Mouse (Mus musculus): ENCODE measurements around the gene Snf8. TPM values are rescaled to one million over a fixed set of nuclear protein-coding genes. Genes with fewer than 3 reads are reported as not detected.

The Snf8 gene
- polyA plus RNA-seq, 1 experiment, result 17.0 TPM

GRCm38 (mm10) chr11:96015421-96015820 is 19.3 kb upstream of the Snf8 start:
- Histone ChIP-seq H3K4me1 (ENCODE audit: control insufficient read depth) (peaks cover 6% of the 10 kb centered on the region), H3K4me3 (replicated peaks) (no peak overlapping the region), H3K9me3 (ENCODE audit: control insufficient read depth, low read length) (no peaks in the 10 kb centered on the region), H3K36me3 (ENCODE audit: control insufficient read depth) (no peaks in the 10 kb centered on the region), H3K27me3 (ENCODE audit: control insufficient read depth) (peaks cover 20% of the 10 kb centered on the region)
- TF ChIP-seq GATA1 (IDR thresholded peaks at IDR 0.05; ENCODE audit: low read length), result no peak
- TF ChIP-seq TAL1 (IDR thresholded peaks at IDR 0.05; ENCODE audit: low read length), result no peak

- TF ChIP-seq TAL1 (IDR thresholded peaks at IDR 0.05; ENCODE audit: low read length) (no peak), GATA1 (IDR thresholded peaks at IDR 0.05; ENCODE audit: low read length) (no peak)
- H3K4me1 ChIP-seq (ENCODE audit: control insufficient read depth), result no peaks in the 10 kb centered on the region
- H3K36me3 ChIP-seq (ENCODE audit: control insufficient read depth), result no peaks in the 10 kb centered on the region
- H3K27me3 ChIP-seq (ENCODE audit: control insufficient read depth), result peaks cover 5% of the 10 kb centered on the region
- H3K9me3 ChIP-seq (ENCODE audit: control insufficient read depth, low read length), result no peaks in the 10 kb centered on the region
- no peak overlapping the region for H3K4me3 ChIP-seq (replicated peaks)
Measured at GRCm38 (mm10) chr11:96017941-96018351, 16.7 kb upstream of the Snf8 start.

- H3K4me1 ChIP-seq (ENCODE audit: control insufficient read depth), result peaks cover 7% of the 10 kb centered on the region
- TF ChIP-seq TAL1 (IDR thresholded peaks at IDR 0.05; ENCODE audit: low read length), result no peak
- H3K4me3 ChIP-seq (replicated peaks), result no peak overlapping the region
- peaks cover 4% of the 10 kb centered on the region; the same call in 1 of the 2 replicates for H3K27me3 ChIP-seq (ENCODE audit: control insufficient read depth)
- H3K9me3 ChIP-seq (ENCODE audit: control insufficient read depth, low read length), result no peaks in the 10 kb centered on the region
- no peaks in the 10 kb centered on the region for H3K36me3 ChIP-seq (ENCODE audit: control insufficient read depth)
Measured at GRCm38 (mm10) chr11:96020622-96021021, 14.1 kb upstream of the Snf8 start.

GRCm38 (mm10) chr11:96028130-96028529 is 6.6 kb upstream of the Snf8 start:
- H3K4me1 ChIP-seq (ENCODE audit: control insufficient read depth), result peaks cover 7% of the 10 kb centered on the region
- no peaks in the 10 kb centered on the region for H3K36me3 ChIP-seq (ENCODE audit: control insufficient read depth)
- TF ChIP-seq GATA1 (IDR thresholded peaks at IDR 0.05; ENCODE audit: low read length) (no peak), TAL1 (IDR thresholded peaks at IDR 0.05; ENCODE audit: low read length) (no peak)
- peaks cover 3% of the 10 kb centered on the region; the same call in 1 of the 2 replicates for H3K27me3 ChIP-seq (ENCODE audit: control insufficient read depth)
- no peaks in the 10 kb centered on the region for H3K9me3 ChIP-seq (ENCODE audit: control insufficient read depth, low read length)
- no peak overlapping the region for H3K4me3 ChIP-seq (replicated peaks)

- TF ChIP-seq GATA1 (IDR thresholded peaks at IDR 0.05; ENCODE audit: low read length) (no peak), TAL1 (IDR thresholded peaks at IDR 0.05; ENCODE audit: low read length) (no peak)
- Histone ChIP-seq H3K4me3 (replicated peaks) (no peak overlapping the region), H3K36me3 (ENCODE audit: control insufficient read depth) (no peaks in the 10 kb centered on the region), H3K9me3 (ENCODE audit: control insufficient read depth, low read length) (no peaks in the 10 kb centered on the region), H3K27me3 (ENCODE audit: control insufficient read depth) (peaks cover 3% of the 10 kb centered on the region; the same call in 1 of the 2 replicates), H3K4me1 (ENCODE audit: control insufficient read depth) (peaks cover 17% of the 10 kb centered on the region)
Measured at GRCm38 (mm10) chr11:96030571-96030970, 4.1 kb upstream of the Snf8 start.

- H3K27me3 ChIP-seq (ENCODE audit: control insufficient read depth), result peaks cover 3% of the 10 kb centered on the region; the same call in 1 of the 2 replicates
- H3K4me3 ChIP-seq (replicated peaks), result no peak overlapping the region
- no peak for TF ChIP-seq TAL1 (IDR thresholded peaks at IDR 0.05; ENCODE audit: low read length)
- TF ChIP-seq GATA1 (IDR thresholded peaks at IDR 0.05; ENCODE audit: low read length), result no peak
- H3K36me3 ChIP-seq (ENCODE audit: control insufficient read depth), result peaks cover 4% of the 10 kb centered on the region
- H3K9me3 ChIP-seq (ENCODE audit: control insufficient read depth, low read length), result no peaks in the 10 kb centered on the region
- peaks cover 26% of the 10 kb centered on the region for H3K4me1 ChIP-seq (ENCODE audit: control insufficient read depth)
Measured at GRCm38 (mm10) chr11:96031701-96032100, 3.0 kb upstream of the Snf8 start.

- Histone ChIP-seq H3K36me3 (ENCODE audit: control insufficient read depth) (peaks cover 18% of the 10 kb centered on the region), H3K27me3 (ENCODE audit: control insufficient read depth) (peaks cover 3% of the 10 kb centered on the region; the same call in 1 of the 2 replicates), H3K4me1 (ENCODE audit: control insufficient read depth) (peaks cover 38% of the 10 kb centered on the region), H3K9me3 (ENCODE audit: control insufficient read depth, low read length) (no peaks in the 10 kb centered on the region), H3K4me3 (replicated peaks) (no peak overlapping the region)
- TF ChIP-seq GATA1 (IDR thresholded peaks at IDR 0.05; ENCODE audit: low read length) (no peak), TAL1 (IDR thresholded peaks at IDR 0.05; ENCODE audit: low read length) (no peak)
Measured at GRCm38 (mm10) chr11:96033264-96033663, 1.4 kb upstream of the Snf8 start.

GRCm38 (mm10) chr11:96034116-96034515 is 569 bp upstream of the Snf8 start:
- H3K9me3 ChIP-seq (ENCODE audit: control insufficient read depth, low read length), result no peaks in the 10 kb centered on the region
- H3K36me3 ChIP-seq (ENCODE audit: control insufficient read depth), result peaks cover 26% of the 10 kb centered on the region
- peaks cover 1% of the 10 kb centered on the region; the same call in 1 of the 2 replicates for H3K27me3 ChIP-seq (ENCODE audit: control insufficient read depth)
- peak overlapping the region; percentile 88 for H3K4me3 ChIP-seq (replicated peaks)
- no peak for TF ChIP-seq TAL1 (IDR thresholded peaks at IDR 0.05; ENCODE audit: low read length)
- TF ChIP-seq GATA1 (IDR thresholded peaks at IDR 0.05; ENCODE audit: low read length), result no peak
- H3K4me1 ChIP-seq (ENCODE audit: control insufficient read depth), result peaks cover 46% of the 10 kb centered on the region

GRCm38 (mm10) chr11:96035133-96035532 is 448 bp downstream of the Snf8 start:
- no peaks in the 10 kb centered on the region for H3K27me3 ChIP-seq (ENCODE audit: control insufficient read depth)
- TF ChIP-seq GATA1 (IDR thresholded peaks at IDR 0.05; ENCODE audit: low read length), result no peak
- no peak for TF ChIP-seq TAL1 (IDR thresholded peaks at IDR 0.05; ENCODE audit: low read length)
- peak overlapping the region; percentile 88 for H3K4me3 ChIP-seq (replicated peaks)
- H3K4me1 ChIP-seq (ENCODE audit: control insufficient read depth), result peaks cover 49% of the 10 kb centered on the region
- peaks cover 30% of the 10 kb centered on the region for H3K36me3 ChIP-seq (ENCODE audit: control insufficient read depth)
- no peaks in the 10 kb centered on the region for H3K9me3 ChIP-seq (ENCODE audit: control insufficient read depth, low read length)

GRCm38 (mm10) chr11:96037499-96037898 is 2.8 kb downstream of the Snf8 start:
- Histone ChIP-seq H3K4me1 (ENCODE audit: control insufficient read depth) (peaks cover 49% of the 10 kb centered on the region), H3K36me3 (ENCODE audit: control insufficient read depth) (peaks cover 41% of the 10 kb centered on the region), H3K9me3 (ENCODE audit: control insufficient read depth, low read length) (no peaks in the 10 kb centered on the region), H3K4me3 (replicated peaks) (no peak overlapping the region), H3K27me3 (ENCODE audit: control insufficient read depth) (no peaks in the 10 kb centered on the region)
- no peak for TF ChIP-seq GATA1 (IDR thresholded peaks at IDR 0.05; ENCODE audit: low read length)
- TF ChIP-seq TAL1 (IDR thresholded peaks at IDR 0.05; ENCODE audit: low read length), result no peak

Measured in erythroblast, embryonic 14.5 days (primary cell).